Mouse (Mus musculus): ENCODE measurements at regions not wholly inside any gene's neighbourhood (a gene's known extent, or its start where the extent isn't known, plus 50 kb on each side); places are given as distances from the start of the nearest gene placed in this dataset.
"Not testable (repeated sequence)": the region's sequence is repeated elsewhere in the genome, so short reads cannot be mapped to it uniquely, and the experiment has no call there.

DNA sequence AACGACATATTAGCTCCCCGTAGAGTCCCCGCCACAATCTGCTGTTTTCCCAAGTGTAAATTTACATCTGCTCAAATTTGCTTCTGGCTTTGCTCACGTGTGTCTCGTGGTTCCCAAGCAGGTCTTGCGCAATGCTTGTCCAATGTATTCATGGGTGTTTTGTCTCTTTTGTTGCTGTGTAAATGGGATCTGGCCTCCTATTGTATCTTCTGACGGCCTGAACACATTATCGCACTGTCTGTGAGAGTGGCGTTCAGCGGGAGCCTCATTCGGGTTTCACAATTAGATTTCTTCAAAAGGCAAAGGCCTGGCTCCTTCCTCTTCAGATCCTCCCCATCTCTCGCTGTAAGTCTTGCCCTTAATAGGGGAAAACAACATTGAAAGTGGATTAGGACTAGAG is 274.5 kb downstream of the Fam19a5 start:
- no peak for DNase-seq

DNA sequence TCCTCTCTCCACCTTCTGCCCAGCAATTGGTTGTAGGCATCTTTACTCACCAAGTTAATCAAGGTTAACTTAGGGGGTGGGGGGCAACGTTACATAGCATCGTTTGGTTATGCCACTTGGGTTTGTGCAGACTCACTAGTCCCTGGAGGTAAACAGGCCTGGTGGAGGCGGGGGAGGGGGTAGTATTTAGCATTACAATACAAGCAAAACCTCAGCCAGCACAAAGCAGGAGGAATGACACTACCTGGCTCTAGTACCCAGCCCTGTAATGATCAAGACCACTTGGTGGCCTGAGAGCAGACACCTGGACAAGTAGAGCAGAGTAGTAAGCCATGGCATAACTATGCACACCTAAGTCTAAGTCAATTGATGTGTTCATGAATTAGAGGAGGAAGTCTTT is 298.0 kb downstream of the Fam19a5 start:
- no peak for DNase-seq

DNA sequence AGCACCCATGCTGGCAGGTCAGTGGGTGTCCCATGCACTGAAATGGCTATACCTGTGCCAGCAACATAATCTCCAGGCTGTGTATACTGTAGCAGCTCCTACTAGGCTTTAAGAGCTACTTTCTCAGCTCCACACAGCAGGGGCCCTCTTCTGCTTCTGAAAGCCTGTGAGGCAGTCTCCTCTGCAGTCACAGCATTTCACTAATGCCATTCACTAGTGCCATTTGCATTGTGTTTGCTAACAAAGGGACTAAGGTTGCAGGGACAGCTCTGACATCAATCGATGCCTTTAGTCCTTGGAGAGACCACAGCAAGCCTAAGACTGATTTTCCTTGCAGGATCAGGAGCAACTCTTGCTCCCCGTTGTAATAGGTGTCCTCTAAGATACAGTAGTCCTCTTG is 315.0 kb downstream of the Fam19a5 start:
- no peak for DNase-seq

DNA sequence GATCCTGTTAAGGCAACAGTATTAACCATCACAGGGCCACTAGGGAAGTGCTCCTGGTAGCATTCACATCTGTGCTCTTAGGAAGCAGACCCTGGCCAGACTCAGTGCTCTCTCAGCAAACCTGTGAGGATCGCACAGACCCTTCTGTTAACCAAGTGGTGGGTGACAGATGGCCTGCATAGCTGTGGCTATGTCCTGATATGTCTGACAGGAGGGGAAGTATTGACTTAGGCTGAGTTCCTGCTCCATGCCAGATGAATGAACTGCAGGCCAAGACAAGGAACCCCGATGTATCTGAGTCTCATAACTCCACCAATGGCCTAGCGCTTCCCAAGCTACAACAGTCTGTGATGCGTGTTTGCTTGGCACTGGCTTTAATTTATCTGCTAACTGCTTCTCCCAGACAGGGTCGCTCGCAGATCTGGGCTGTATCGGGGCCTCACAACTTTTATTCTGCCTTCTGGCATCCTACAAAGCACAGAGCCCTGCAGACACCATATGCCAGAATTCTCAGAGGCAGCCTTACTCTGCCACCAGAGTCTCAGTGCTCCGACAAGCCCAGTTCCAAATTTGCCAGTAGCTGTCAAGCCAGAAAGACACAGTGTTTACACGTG is 332.3 kb downstream of the Fam19a5 start:
- DNase-seq: no peak

DNA sequence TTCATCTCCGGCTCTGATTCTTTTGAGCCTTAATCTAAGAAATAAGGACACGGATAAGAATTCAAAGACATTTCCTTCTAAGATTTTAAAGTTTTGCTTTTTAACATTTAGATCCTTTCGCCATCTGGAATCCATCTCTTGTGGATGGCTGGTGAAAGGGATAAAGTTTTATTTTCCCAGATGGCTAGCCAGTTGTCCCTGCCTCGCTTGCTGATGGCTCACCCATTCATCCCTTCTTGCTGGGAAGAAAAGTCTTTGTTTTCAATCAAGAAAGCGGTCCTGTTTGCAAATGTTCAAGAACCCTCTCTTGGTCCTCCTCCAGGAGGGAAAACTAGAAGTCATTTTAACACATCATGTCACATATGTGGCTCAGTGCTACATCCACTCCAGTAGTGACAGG is 346.8 kb downstream of the Fam19a5 start:
- DNase-seq: no peak

DNA sequence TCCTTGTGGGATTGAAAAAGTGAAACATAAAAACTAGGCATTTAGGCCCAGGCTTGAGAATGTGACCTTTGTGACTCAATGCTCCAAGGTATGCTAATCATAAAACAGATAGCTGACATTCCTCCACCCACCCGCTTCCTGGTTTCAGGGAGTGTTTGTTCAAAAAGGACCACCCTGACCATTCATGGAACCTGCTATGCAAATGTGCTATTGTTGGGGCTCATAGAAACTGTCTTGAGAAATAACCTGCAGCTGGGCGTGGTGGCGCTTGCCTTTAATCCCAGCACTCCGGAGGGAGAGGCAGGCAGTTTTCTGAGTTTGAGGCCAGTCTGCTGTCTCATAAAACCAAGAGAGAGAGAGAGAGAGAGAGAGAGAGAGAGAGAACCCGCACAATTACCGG is 350.8 kb downstream of the Fam19a5 start:
- not testable (repeated sequence) for DNase-seq

DNA sequence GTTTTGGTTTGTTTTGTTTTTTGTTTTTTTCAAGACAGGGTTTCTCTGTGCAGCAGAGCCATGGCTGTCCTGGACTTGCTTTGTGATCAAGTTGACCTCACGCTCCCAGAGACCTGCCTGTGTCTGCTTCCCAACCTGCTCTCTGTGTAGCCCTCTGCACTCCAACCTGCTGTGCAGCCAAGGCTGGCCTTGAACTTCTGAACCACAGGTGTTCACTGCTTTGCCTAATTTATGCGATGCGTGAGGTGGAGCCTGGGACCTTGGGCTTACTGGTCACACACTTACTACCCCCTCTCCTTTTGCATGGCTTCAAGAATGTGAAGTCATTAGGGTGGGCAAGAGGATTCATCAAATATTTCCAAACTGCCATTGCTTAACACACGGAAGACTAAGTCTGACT is 354.6 kb downstream of the Fam19a5 start:
- DNase-seq: no peak

DNA sequence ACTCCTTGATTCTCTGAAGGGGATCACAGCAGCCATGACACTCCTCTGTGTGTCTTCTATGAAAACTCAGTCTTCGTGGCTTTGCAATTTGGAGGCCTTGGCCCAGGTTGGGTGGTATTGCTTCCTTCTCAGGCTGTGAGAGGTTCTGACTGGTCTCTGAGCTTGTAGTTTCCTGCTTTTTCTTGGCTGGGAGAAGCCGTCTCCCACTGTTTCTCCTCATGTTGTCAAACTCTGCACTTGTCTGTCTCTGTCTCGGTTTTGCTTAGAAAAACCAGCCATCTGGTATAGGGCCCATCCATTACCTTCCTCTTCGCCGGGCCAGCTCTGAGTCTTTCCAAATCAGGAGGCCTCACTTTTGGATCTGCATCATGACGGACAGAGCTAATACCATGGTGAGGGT is 360.3 kb downstream of the Fam19a5 start:
- DNase-seq: no peak

DNA sequence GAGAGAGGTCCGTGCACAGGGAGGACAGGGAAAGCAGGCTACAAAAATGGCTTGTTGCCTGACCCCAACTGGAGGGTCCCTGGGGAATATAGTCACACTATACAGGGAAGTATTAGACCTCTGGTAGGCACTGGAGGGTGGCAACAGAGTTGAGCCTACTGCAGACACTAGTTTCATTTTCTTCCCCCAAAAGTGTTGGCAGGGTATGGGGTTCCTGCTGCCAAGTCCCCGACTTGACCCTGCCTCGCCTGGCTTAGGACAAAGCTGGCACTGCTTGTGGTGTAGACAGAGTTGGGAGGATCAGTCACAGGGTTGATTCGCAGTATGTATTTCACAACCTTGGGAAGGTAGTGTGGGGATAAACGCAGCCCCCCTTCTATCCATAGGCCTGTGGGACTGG is 362.2 kb downstream of the Fam19a5 start:
- peak; percentile 36 for DNase-seq

DNA sequence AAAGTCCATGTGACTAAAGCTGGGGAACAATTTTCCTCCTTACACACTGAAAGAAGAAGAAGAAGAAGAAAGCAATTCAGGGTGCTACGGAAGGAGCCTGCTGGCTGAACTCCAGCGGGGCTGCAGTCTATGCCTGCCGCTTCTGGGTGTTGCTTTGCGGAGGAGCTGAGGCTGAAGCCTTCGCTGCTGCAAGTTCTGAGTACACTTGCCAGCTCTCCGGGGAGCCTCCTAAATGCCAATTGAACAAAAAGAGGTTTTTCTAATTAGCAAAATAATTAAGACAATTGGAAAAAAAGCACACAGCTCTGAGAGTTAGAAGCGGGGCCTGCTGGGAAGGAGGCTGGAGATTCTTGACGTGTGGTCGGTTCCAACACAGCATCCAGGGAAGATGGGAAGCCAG is 378.0 kb downstream of the Fam19a5 start:
- DNase-seq: no peak

DNA sequence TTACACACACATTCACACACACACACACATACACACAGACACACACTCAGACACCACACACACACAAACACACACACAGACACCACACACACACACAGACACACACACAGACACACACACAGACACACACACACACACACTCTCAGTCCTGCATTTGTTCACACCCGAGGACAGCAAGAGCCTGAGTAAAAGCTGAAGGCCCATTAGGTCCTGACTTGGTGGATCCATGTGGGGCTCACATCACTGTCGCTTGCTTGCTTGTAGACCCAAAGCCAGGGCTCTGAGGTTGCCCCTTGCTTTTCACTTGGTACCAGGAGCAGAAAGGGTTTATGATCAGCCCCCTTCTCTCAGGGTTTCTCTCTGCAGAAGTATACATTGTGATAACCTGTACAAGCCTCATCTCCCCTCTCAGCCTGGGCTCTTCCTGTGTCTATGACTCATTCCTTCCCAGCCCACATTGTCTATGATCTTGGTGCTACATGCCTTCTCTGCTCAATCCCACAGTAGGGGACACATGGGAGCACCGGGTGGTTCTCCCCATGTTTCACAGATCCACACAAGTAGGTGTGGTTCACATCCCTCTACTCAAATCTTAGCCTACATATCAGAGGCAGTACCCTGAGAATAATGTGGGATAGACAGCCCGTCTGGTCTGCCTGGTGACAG is 378.8 kb downstream of the Fam19a5 start:
- no peak for DNase-seq

DNA sequence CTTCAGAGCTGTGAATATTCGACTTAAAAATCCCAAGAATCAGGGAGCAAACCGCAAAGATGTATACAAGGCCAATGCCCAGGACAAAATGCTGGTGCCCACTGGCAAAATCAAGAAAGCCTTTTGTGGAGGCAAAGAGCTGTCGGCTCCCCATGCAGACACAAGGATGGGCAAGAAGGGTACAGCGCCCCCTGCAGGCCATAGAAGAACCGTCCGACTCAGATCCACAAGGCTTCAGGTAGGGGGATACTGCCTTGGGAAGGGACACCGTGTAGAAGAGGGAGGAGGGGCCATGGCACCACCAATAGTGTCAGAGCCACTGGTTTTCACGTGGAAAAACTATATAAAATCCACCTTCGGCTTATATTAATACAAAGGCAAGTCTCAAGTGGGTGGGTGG is 379.8 kb downstream of the Fam19a5 start:
- peak; percentile 8 for DNase-seq

DNA sequence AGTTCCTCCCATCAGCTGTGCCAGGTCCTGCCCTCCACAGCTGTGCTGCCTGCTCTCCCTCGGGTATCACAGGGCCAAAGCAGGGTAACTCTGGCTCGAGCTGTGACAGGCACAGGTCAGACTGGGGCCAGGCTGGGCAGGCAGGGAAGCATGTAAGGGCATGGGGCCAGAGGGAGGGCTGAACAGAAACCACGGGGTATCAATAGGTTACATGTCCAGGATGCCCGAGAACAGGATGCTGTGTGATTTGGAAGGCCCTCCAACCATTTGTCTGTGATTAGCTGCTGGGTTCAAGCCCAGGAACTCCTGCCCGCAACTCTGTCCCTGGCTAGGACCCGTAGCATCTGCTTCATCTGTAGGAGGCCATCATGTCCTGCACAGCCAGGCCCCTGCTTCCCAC is 391.9 kb downstream of the Fam19a5 start:
- no peak for DNase-seq

DNA sequence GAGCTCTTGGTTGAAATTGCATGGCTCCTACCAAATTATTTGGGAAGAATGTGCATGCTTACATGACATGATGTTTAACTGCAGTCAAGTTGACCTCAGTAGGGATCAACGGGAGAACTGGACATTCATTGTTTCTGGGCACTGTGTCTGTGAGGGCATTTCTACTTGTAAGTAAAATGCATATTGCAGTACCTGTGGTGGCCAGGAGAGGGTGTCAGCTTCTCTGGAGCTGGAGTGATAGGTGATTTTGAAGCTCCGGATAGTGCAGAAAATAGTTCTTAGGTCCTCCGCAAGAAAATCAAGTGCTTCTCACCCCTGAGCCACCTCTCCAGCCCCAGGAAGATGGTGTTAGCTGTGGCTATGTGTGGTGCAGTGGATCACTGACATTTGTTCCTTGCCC is 396.7 kb downstream of the Fam19a5 start:
- DNase-seq: peak; percentile 73

DNA sequence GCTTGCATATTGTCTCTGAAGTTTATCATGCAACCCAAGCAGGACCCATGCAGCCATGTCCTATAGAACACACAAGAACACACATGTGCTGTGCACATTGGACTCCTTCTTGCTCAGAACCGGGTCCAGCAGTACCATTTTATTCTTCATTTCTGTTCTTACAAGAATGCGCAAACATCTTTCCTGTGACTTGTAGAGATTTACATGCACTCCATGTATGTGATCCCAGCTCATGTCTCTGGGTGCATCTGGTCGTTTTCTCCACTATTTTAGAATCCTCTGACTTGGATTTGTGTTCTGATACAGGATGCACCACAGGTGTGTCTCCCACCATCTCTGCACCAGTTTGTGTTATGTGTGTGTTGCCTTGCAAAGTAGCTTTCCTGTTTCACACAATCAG is 408.4 kb downstream of the Fam19a5 start:
- DNase-seq: no peak

DNA sequence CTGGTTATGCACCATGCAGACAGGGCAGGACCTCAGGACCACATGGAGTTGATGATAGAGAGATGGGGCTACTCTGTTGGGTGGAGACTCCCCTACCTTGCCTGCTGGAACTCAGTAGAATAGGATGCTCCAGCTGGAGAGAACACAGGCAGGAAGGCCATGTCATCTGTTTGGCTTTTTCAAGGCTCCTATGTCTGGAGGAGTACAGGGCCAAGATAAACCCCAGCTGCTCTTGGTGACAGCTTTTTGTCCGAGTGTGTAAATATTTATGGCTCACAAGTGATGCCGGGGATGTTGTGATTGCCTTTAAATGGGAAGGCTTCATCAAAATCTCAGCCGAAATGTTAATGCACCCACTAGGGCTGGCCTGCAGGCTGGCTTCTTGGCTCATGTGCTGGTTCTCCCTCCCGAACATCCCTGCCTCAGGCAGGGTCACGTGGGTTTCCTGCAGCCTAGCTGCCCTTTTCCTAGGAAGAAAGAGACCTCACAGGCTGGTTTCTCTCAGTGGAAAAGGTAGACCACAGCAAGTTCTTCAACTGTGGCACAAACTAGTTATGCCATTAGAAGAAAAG is 411.7 kb downstream of the Fam19a5 start:
- no peak for DNase-seq

DNA sequence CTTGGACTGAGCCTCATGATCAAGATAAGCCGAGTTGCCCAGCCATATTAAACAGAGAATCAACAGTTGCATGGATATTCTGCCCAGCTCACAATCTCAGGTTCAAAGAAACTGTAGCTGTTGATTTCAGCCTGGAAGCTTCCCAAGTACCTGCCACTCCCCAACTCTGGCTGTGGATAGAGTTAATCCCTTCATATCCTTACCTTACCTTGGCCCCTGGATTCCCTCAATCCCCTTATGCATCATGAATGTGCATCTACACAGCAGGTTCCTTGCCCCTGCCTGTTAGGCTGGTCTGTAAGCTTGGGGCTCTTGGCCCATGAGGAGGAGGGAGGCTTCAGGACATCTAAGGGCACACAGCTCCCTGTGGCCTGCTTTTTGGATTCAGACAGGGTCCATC is 414.8 kb downstream of the Fam19a5 start:
- no peak for DNase-seq

DNA sequence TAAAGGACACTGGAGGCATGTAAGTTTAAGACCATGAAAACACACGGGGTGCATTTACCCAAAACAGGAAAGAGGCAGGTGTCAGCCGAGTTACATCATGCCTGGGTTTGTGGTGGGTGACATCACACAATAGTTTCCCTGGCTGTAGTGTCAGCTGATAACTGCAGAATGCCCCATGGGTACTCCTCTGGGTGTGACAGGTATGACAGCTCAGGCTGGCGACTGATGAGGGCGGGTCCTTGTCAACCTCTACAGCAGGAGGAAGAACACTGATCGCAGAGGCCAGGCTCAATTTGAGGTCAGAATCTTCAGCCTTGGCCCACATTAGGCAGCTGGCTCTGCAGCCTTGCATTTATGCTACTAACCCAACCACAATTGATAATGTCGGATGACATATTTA is 428.5 kb downstream of the Fam19a5 start:
- no peak for DNase-seq

DNA sequence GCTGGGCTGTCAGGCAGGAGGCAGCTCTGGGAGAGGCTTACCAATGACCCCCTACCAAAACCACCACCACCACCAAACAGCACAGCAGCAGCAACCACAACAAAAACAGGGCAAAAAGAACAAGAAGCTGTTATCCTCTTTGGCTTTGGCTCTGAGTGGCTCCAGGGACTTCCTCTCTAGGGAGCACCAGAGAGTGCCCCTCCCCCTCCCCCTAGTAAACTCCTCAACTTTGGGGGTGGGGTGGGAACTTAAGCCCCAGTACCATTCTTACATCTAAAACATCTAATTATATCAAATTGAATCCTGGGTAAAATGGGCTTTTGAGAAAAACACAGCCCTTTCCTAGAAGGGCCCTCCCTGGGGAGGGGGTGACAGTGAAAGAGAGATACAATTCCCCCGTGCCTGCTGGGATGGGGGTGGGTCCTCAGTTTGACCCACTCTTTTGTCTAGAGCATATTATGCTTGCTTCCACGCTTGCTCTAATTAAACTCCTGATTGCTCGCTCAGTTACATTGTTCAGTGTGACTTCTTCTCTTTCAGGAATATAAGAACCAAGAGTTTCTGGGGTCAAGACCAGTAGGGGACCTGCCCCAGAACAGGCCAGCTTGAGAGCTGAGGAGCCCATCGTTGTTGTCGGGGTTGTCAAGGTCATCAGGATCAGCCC is 443.4 kb downstream of the Fam19a5 start:
- no peak for DNase-seq

DNA sequence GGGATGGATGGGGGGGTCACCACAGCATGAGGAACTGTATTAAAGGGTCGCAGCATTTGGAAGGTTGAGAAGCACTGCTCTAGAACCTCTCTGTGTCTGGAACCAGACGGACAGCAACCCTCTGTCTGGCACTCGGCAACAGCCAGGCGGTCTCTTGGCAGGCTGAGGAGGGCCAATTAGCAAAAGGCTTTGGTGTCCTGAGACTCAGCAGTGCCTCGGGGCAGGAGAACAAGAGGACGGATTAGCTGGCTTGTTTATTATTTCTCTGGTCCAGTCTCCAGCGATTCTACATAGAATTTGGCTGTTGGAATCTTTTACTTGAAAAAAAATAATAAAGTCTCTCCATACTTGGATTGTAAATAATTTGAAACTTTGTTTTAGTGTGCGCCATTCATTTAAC is 450.4 kb downstream of the Fam19a5 start:
- no peak for DNase-seq

DNA sequence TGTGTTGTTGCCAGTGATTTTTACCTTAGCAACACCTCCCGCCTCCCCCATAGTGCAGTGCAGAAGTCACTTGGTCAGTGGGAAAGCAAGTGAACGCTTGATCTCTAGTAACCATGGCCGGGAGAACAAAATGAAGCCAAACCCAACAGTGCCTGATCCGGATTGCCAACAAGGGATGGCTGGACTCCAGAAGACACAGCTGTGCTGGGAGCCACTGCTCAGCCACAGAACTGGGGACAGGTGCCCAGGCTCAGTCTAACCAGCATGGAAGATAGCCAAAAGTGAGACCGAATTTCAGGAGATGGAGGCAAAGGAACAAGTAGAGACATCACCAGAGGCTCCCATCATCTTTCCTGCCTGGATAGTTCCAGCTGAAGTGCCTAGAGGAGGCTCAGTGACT is 473.0 kb downstream of the Fam19a5 start:
- no peak for DNase-seq

DNA sequence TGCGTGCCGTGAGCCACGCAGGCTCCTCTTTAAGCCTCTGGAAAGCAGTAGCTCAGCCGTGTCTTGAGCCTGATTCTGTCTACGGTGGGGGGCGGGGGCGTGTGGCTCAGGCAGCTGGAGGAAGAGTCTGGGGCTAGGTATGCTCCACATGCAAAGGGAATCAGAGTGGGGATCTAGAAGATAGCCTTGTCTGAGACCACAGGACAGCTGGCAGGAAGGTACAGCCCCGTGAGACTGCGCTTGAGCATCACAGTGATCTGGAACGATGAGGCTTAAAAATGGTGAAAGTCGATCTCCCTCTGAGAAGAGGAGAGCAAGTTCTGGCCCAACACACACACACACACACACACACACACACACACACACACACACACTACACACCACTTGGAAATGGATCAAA is 488.7 kb downstream of the Fam19a5 start:
- no peak for DNase-seq

DNA sequence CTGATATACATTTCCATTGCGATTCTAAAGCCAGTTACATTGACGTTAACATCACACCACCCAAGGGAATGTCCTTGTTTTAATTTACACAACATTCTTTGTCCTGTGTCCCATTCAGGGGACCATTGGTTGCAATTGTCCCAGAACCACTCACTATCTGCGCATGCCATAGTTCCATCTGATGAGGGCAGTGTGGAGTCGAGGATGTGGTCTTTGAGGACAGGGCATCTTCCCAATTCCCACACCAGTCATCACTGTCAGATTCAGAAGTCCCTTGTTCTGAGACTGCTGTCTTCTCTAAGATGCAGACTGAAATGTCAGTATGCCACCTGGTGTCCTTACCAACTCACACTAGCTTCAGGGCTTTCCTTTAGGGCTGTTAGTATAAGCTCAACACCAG is 489.6 kb downstream of the Fam19a5 start:
- DNase-seq: no peak

DNA sequence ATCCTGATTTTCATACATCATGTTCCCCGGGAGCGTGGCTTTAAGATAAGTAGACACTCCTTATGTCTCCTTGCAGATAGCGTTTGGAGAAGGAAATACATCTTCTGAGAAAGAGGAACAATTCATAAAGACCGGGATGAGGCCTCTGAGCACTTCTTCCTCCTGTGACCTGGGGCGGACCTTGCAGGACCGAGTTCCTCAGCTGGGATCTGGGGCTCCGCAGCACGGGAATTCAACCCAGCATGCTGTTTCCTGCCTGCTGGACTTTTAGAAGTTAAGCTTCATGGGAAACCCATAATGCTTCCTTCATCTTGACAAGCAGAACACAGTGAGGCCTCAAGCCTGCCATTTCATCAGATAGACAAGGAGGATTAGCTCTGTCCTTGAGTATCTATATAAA is 491.4 kb downstream of the Fam19a5 start:
- DNase-seq: no peak

Measured in adrenal gland, postnatal 14 days (tissue).